In genomic region chr4:40946516-40947121, GRCm38 (mm10) we compare ENCODE assay signal across 8 mouse cellular contexts. TPM values are rescaled to one million over a fixed set of nuclear protein-coding genes. Genes with fewer than 3 reads are reported as not detected.
DNase-seq lines count a peak whose midpoint lies in the region; ATAC-seq and TF ChIP-seq lines count a peak whose summit lies in the region.
"Had no signal": no experiment of that assay in that cellular context is flagged by ENCODE, and none has a peak within 500 bp of the region (broad histone marks: within the 10 kb centered on the region; RNA-seq: fewer than 3 reads in every experiment).

No protein-coding gene starts in this region.

- no peak for ATAC-seq in lung, postnatal 0 days
- no peak for ATAC-seq in forebrain, embryonic 11.5 days (replicated peaks; ENCODE audit: low FRiP score)
- no peak for ATAC-seq in limb, embryonic 15.5 days (ENCODE audit: insufficient number of reproducible peaks, low FRiP score, low TSS enrichment, low read depth)
- no peak for ATAC-seq in stomach, postnatal 0 days (ENCODE audit: low FRiP score, low TSS enrichment)

- no peak for TF ChIP-seq EP300 in lung, postnatal 0 days (IDR thresholded peaks at IDR 0.05)
- TF ChIP-seq EP300 in stomach, postnatal 0 days (optimal IDR thresholded peaks at IDR 0.05): no peak

- H3K4me1 ChIP-seq in lung, postnatal 0 days (ENCODE audit: insufficient read depth, low read depth, low read length): peaks cover 15% of the 10 kb centered on the region
- no peaks in the 10 kb centered on the region; the same call in 1 of the 2 replicates for H3K4me1 ChIP-seq in forebrain, embryonic 11.5 days (replicated peaks; ENCODE audit: control insufficient read depth, insufficient read depth, low read length)
- peaks cover 18% of the 10 kb centered on the region; the same call in 1 of the 2 replicates for H3K4me1 ChIP-seq in limb, embryonic 15.5 days
- H3K4me1 ChIP-seq in stomach, postnatal 0 days (replicated peaks; ENCODE audit: control insufficient read depth, insufficient read depth): peaks cover 5% of the 10 kb centered on the region; the same call in 1 of the 2 replicates

- TF ChIP-seq CTCF in lung, postnatal 0 days (IDR thresholded peaks at IDR 0.05): no peak
- TF ChIP-seq CTCF in stomach, postnatal 0 days (IDR thresholded peaks at IDR 0.05; ENCODE audit: low read depth): no peak

- H3K4me2 ChIP-seq in lung, postnatal 0 days (replicated peaks; ENCODE audit: low read depth, low read length): peak overlapping the region; percentile 73
- peak overlapping the region; percentile 71 for H3K4me2 ChIP-seq in forebrain, embryonic 11.5 days (ENCODE audit: low read depth, low read length, severe bottlenecking)
- H3K4me2 ChIP-seq in limb, embryonic 15.5 days: peak overlapping the region; percentile 52
- peak overlapping the region; percentile 70 for H3K4me2 ChIP-seq in stomach, postnatal 0 days (replicated peaks; ENCODE audit: low read depth)

- H3K9ac ChIP-seq in lung, postnatal 0 days (replicated peaks; ENCODE audit: low read depth): peak overlapping the region; percentile 80
- H3K9ac ChIP-seq in forebrain, embryonic 11.5 days (ENCODE audit: low read length): peak overlapping the region; percentile 94
- H3K9ac ChIP-seq in limb, embryonic 15.5 days: no peak overlapping the region
- peak overlapping the region; percentile 91 for H3K9ac ChIP-seq in stomach, postnatal 0 days (ENCODE audit: low read length)

- no peak overlapping the region for H3K27ac ChIP-seq in lung, postnatal 0 days (ENCODE audit: low read length)
- H3K27ac ChIP-seq in forebrain, embryonic 11.5 days (ENCODE audit: low read depth, low read length): no peak overlapping the region
- no peak overlapping the region for H3K27ac ChIP-seq in limb, embryonic 15.5 days
- H3K27ac ChIP-seq in stomach, postnatal 0 days (replicated peaks): no peak overlapping the region

- H3K27me3 ChIP-seq in lung, postnatal 0 days (replicated peaks; ENCODE audit: insufficient read depth, low read length): no peaks in the 10 kb centered on the region
- H3K27me3 ChIP-seq in forebrain, embryonic 11.5 days (ENCODE audit: control insufficient read depth, insufficient read depth, low read length): no peaks in the 10 kb centered on the region
- H3K27me3 ChIP-seq in limb, embryonic 15.5 days: no peaks in the 10 kb centered on the region
- H3K27me3 ChIP-seq in stomach, postnatal 0 days (ENCODE audit: control insufficient read depth, insufficient read depth, low read length): no peaks in the 10 kb centered on the region

- WGBS in lung, postnatal 0 days: 72% methylated on average over 7 of the region's 7 CpGs
- 88% methylated on average over 7 of the region's 7 CpGs for WGBS in forebrain, embryonic 11.5 days
- WGBS in limb, embryonic 15.5 days: 87% methylated on average over 7 of the region's 7 CpGs
- WGBS in stomach, postnatal 0 days: 71% methylated on average over 7 of the region's 7 CpGs

- DNase-seq in lung, postnatal 0 days (ENCODE audit: low spot score): no peak
- no peak for DNase-seq in lung, postnatal 25 days (ENCODE audit: low spot score)
- no peak for DNase-seq in forebrain, embryonic 11.5 days (ENCODE audit: low spot score)
- no peak for DNase-seq in stomach, postnatal 0 days (ENCODE audit: low spot score)
- no peak for DNase-seq in right cerebral cortex, adult 2 months (ENCODE audit: low spot score in 2 of 2)
- DNase-seq in cerebellum, adult 11 months: no peak
- DNase-seq: kidney, postnatal 25 days had no signal

- H3K4me3 ChIP-seq in lung, postnatal 0 days (ENCODE audit: low read depth, low read length): peak overlapping the region; percentile 88
- peak overlapping the region; percentile 84 for H3K4me3 ChIP-seq in forebrain, embryonic 11.5 days (ENCODE audit: low read depth, low read length)
- peak overlapping the region; percentile 98 for H3K4me3 ChIP-seq in limb, embryonic 15.5 days
- H3K4me3 ChIP-seq in stomach, postnatal 0 days (ENCODE audit: low read depth, low read length): peak overlapping the region; percentile 90

- H3K36me3 ChIP-seq in lung, postnatal 0 days (ENCODE audit: insufficient read depth, low read length): peaks cover 13% of the 10 kb centered on the region; the same call in 1 of the 2 replicates
- H3K36me3 ChIP-seq in forebrain, embryonic 11.5 days (ENCODE audit: control insufficient read depth, insufficient read depth, low read length): peaks cover 8% of the 10 kb centered on the region
- H3K36me3 ChIP-seq in limb, embryonic 15.5 days: peaks cover 48% of the 10 kb centered on the region
- H3K36me3 ChIP-seq in stomach, postnatal 0 days (ENCODE audit: control insufficient read depth, insufficient read depth, low read length): peaks cover 14% of the 10 kb centered on the region

- no peaks in the 10 kb centered on the region for H3K9me3 ChIP-seq in lung, postnatal 0 days (ENCODE audit: low read length)
- H3K9me3 ChIP-seq in forebrain, embryonic 11.5 days (ENCODE audit: control insufficient read depth, low read length): no peaks in the 10 kb centered on the region
- no peaks in the 10 kb centered on the region for H3K9me3 ChIP-seq in limb, embryonic 15.5 days
- H3K9me3 ChIP-seq in stomach, postnatal 0 days (ENCODE audit: control insufficient read depth, low read length): no peaks in the 10 kb centered on the region

RNA-seq across cellular contexts. Expression of gene Bag1, which starts 1.5 kb away (rescaled TPM):
- polyA plus RNA-seq in lung, postnatal 0 days (2015; fragmentation: Nextera tagmentation; extraction: Ambion mirVana): 231 and 234 TPM in 2 replicates
- 217 and 227 TPM in 2 replicates for polyA plus RNA-seq in forebrain, embryonic 11.5 days (2014; fragmentation: Nextera tagmentation; extraction: Ambion mirVana)
- 210 and 218 TPM in 2 replicates for polyA plus RNA-seq in limb, embryonic 15.5 days (2015; fragmentation: Nextera tagmentation; extraction: Ambion mirVana)
- polyA plus RNA-seq in stomach, postnatal 0 days (2015; fragmentation: Nextera tagmentation; extraction: Ambion mirVana): 259 and 270 TPM in 2 replicates

RNA-seq across cellular contexts. Expression of gene Chmp5, which starts 1.6 kb away (rescaled TPM):
- 150 and 159 TPM in 2 replicates for polyA plus RNA-seq in lung, postnatal 0 days (2015; fragmentation: Nextera tagmentation; extraction: Ambion mirVana)
- polyA plus RNA-seq in forebrain, embryonic 11.5 days (2014; fragmentation: Nextera tagmentation; extraction: Ambion mirVana): 120 and 134 TPM in 2 replicates
- polyA plus RNA-seq in limb, embryonic 15.5 days (2015; fragmentation: Nextera tagmentation; extraction: Ambion mirVana): 116 and 119 TPM in 2 replicates
- polyA plus RNA-seq in stomach, postnatal 0 days (2015; fragmentation: Nextera tagmentation; extraction: Ambion mirVana): 121 and 125 TPM in 2 replicates

RNA-seq across cellular contexts. Expression of gene Nfx1, which starts 24.1 kb away (rescaled TPM):
- polyA plus RNA-seq in lung, postnatal 0 days (2015; fragmentation: Nextera tagmentation; extraction: Ambion mirVana): 31.7 and 34.5 TPM in 2 replicates
- 108 and 115 TPM in 2 replicates for polyA plus RNA-seq in forebrain, embryonic 11.5 days (2014; fragmentation: Nextera tagmentation; extraction: Ambion mirVana)
- polyA plus RNA-seq in limb, embryonic 15.5 days (2015; fragmentation: Nextera tagmentation; extraction: Ambion mirVana): 85.5 and 85.9 TPM in 2 replicates
- 27.9 and 28.5 TPM in 2 replicates for polyA plus RNA-seq in stomach, postnatal 0 days (2015; fragmentation: Nextera tagmentation; extraction: Ambion mirVana)

RNA-seq across cellular contexts. Expression of gene Spink4, which starts 26.8 kb away (rescaled TPM):
- polyA plus RNA-seq in lung, postnatal 0 days (2015; fragmentation: Nextera tagmentation; extraction: Ambion mirVana): 3.5 and 4.6 TPM in 2 replicates
- polyA plus RNA-seq in forebrain, embryonic 11.5 days (2014; fragmentation: Nextera tagmentation; extraction: Ambion mirVana): not detected in 2 replicates
- polyA plus RNA-seq in limb, embryonic 15.5 days (2015; fragmentation: Nextera tagmentation; extraction: Ambion mirVana): not detected in 2 replicates
- polyA plus RNA-seq in stomach, postnatal 0 days (2015; fragmentation: Nextera tagmentation; extraction: Ambion mirVana): 75.5 and 86.9 TPM in 2 replicates
